Mouse (Mus musculus) hindbrain, embryonic 12.5 days (tissue): ENCODE results near the gene Nbas. TPM values are rescaled to one million over a fixed set of nuclear protein-coding genes. Genes with fewer than 3 reads are reported as not detected.

Experiments
- ATAC-seq: fragments of 200-750 bp; cut with Nextera tagmentation; 2 replicates; pipeline ENCODE4 v1.8.0; 2017; ENCODE audit warnings: moderate TSS enrichment; ENCODE audit not compliant: low FRiP score
- H3K27ac ChIP-seq: fragments of 300-500 bp; sonication (generic); 2 replicates; pipeline ENCODE4 v1.5.1; 2016; ENCODE audit warnings: mild to moderate bottlenecking
- H3K27me3 ChIP-seq: fragments of 300-500 bp; sonication (generic); 2 replicates; pipeline ENCODE4 v1.6.1; 2016; ENCODE audit warnings: mild to moderate bottlenecking
- H3K36me3 ChIP-seq: fragments of 300-500 bp; sonication (generic); 2 replicates; pipeline ENCODE4 v1.6.1; 2016; ENCODE audit warnings: mild to moderate bottlenecking
- H3K4me1 ChIP-seq: fragments of 300-500 bp; sonication (generic); 2 replicates; pipeline ENCODE4 v1.6.1; 2016
- H3K4me2 ChIP-seq: fragments of 300-500 bp; sonication (generic); replicated peaks from 2 replicates; pipeline ENCODE4 v1.6.1; 2016; ENCODE audit warnings: mild to moderate bottlenecking
- H3K4me3 ChIP-seq: fragments of 300-500 bp; sonication (generic); 2 replicates; pipeline ENCODE4 v1.5.1; 2016; ENCODE audit warnings: mild to moderate bottlenecking
- H3K9ac ChIP-seq: fragments of 300-500 bp; sonication (generic); 2 replicates; pipeline ENCODE4 v1.6.1; 2016; ENCODE audit warnings: mild to moderate bottlenecking, moderate library complexity
- H3K9me3 ChIP-seq: fragments of 300-500 bp; sonication (generic); replicated peaks from 2 replicates; pipeline ENCODE4 v1.6.1; 2016; ENCODE audit warnings: mild to moderate bottlenecking
- WGBS: fragments of 180-500 bp; shearing (Covaris S2); methylation state at CpG from one replicate; pipeline ENCODE4 v1.1.7; 2016; 5-methylcytosine and 5-hydroxymethylcytosine counted together
- polyA plus RNA-seq: library from polyadenylated mRNA; unstranded; fragments of >200 nt; fragmentation: Nextera tagmentation; extraction: Ambion mirVana; gene quantifications from 2 replicates; pipeline ENCODE4 v1.2.1, GENCODE M21; 2016

Gene Nbas
- polyA plus RNA-seq, 1 experiment from 2014 or later: 19.1 TPM

- no peak overlapping the region for H3K4me3 ChIP-seq
- H3K27ac ChIP-seq: no peak overlapping the region
- no peak overlapping the region for H3K4me2 ChIP-seq
- no peak for ATAC-seq
- H3K4me1 ChIP-seq: no peaks in the 10 kb centered on the region
- H3K9me3 ChIP-seq: no peaks in the 10 kb centered on the region
- H3K27me3 ChIP-seq: no peaks in the 10 kb centered on the region
- peaks cover 11% of the 10 kb centered on the region for H3K36me3 ChIP-seq
- 87% methylated on average over 1 of the region's 1 CpGs for WGBS
- H3K9ac ChIP-seq: no peak overlapping the region
Observed at GRCm38 (mm10) chr12:13430219-13430618, 161.3 kb downstream of the Nbas start.

GRCm38 (mm10) chr12:13444653-13445431 lies 175.9 kb downstream of the Nbas start:
- no peaks in the 10 kb centered on the region for H3K4me1 ChIP-seq
- H3K36me3 ChIP-seq: no peaks in the 10 kb centered on the region
- ATAC-seq: no peak
- H3K27me3 ChIP-seq: no peaks in the 10 kb centered on the region
- H3K9me3 ChIP-seq: no peaks in the 10 kb centered on the region
- no peak overlapping the region for H3K9ac ChIP-seq
- no peak overlapping the region for H3K4me2 ChIP-seq
- WGBS: 77% methylated on average over 4 of the region's 4 CpGs
- no peak overlapping the region for H3K4me3 ChIP-seq
- no peak overlapping the region for H3K27ac ChIP-seq

- Histone ChIP-seq H3K4me1 (no peaks in the 10 kb centered on the region), H3K27ac (no peak overlapping the region), H3K9me3 (no peaks in the 10 kb centered on the region), H3K9ac (no peak overlapping the region), H3K4me3 (no peak overlapping the region), H3K4me2 (no peak overlapping the region), H3K36me3 (no peaks in the 10 kb centered on the region), H3K27me3 (no peaks in the 10 kb centered on the region)
- WGBS: 97% methylated on average over 2 of the region's 2 CpGs
- ATAC-seq: no peak
Observed at GRCm38 (mm10) chr12:13445486-13446065, 176.6 kb downstream of the Nbas start.

GRCm38 (mm10) chr12:13448916-13449315 lies 180.0 kb downstream of the Nbas start:
- H3K9me3 ChIP-seq: no peaks in the 10 kb centered on the region
- H3K27me3 ChIP-seq: no peaks in the 10 kb centered on the region
- H3K4me3 ChIP-seq: no peak overlapping the region
- H3K9ac ChIP-seq: no peak overlapping the region
- 94% methylated on average over 2 of the region's 2 CpGs for WGBS
- H3K4me1 ChIP-seq: no peaks in the 10 kb centered on the region
- ATAC-seq: no peak
- H3K4me2 ChIP-seq: no peak overlapping the region
- 0 out of 2 replicates have a peak, but pooled peaks cover 3% of the 10 kb centered on the region for H3K36me3 ChIP-seq
- no peak overlapping the region for H3K27ac ChIP-seq

- H3K27ac ChIP-seq: no peak overlapping the region
- ATAC-seq: no peak
- H3K27me3 ChIP-seq: no peaks in the 10 kb centered on the region
- H3K4me3 ChIP-seq: no peak overlapping the region
- H3K36me3 ChIP-seq: 0 out of 2 replicates have a peak, but pooled peaks cover 3% of the 10 kb centered on the region
- H3K9ac ChIP-seq: no peak overlapping the region
- H3K4me2 ChIP-seq: no peak overlapping the region
- H3K9me3 ChIP-seq: no peaks in the 10 kb centered on the region
- H3K4me1 ChIP-seq: no peaks in the 10 kb centered on the region
- WGBS: 92% methylated on average over 2 of the region's 2 CpGs
Observed at GRCm38 (mm10) chr12:13452050-13452449, 183.1 kb downstream of the Nbas start.

GRCm38 (mm10) chr12:13460223-13460853 lies 191.4 kb downstream of the Nbas start:
- Histone ChIP-seq H3K27me3 (no peaks in the 10 kb centered on the region), H3K4me3 (no peak overlapping the region), H3K4me1 (peaks cover 12% of the 10 kb centered on the region), H3K36me3 (no peaks in the 10 kb centered on the region), H3K9ac (no peak overlapping the region), H3K9me3 (no peaks in the 10 kb centered on the region), H3K27ac (no peak overlapping the region), H3K4me2 (no peak overlapping the region)
- WGBS: 82% methylated on average over 6 of the region's 6 CpGs
- no peak for ATAC-seq

- Histone ChIP-seq H3K27me3 (no peaks in the 10 kb centered on the region), H3K4me3 (no peak overlapping the region), H3K9ac (no peak overlapping the region), H3K36me3 (no peaks in the 10 kb centered on the region), H3K4me1 (peaks cover 12% of the 10 kb centered on the region), H3K27ac (no peak overlapping the region), H3K4me2 (no peak overlapping the region), H3K9me3 (no peaks in the 10 kb centered on the region)
- ATAC-seq: peak; percentile 22; the same call in 1 of the 2 replicates
- WGBS: 57% methylated on average over 9 of the region's 9 CpGs
Observed at GRCm38 (mm10) chr12:13461558-13462153, 192.7 kb downstream of the Nbas start.

- ATAC-seq: peak; percentile 69
- Histone ChIP-seq H3K4me3 (no peak overlapping the region), H3K36me3 (no peaks in the 10 kb centered on the region), H3K9me3 (no peaks in the 10 kb centered on the region), H3K27ac (no peak overlapping the region), H3K9ac (no peak overlapping the region), H3K4me1 (peaks cover 12% of the 10 kb centered on the region), H3K27me3 (no peaks in the 10 kb centered on the region), H3K4me2 (no peak overlapping the region)
- WGBS: 72% methylated on average over 6 of the region's 6 CpGs
Observed at GRCm38 (mm10) chr12:13462397-13462796, 193.5 kb downstream of the Nbas start.

GRCm38 (mm10) chr12:13465554-13465953 lies 196.6 kb downstream of the Nbas start:
- no peak for ATAC-seq
- no peak overlapping the region for H3K4me3 ChIP-seq
- H3K9me3 ChIP-seq: no peaks in the 10 kb centered on the region
- no peak overlapping the region for H3K4me2 ChIP-seq
- WGBS: 92% methylated on average over 2 of the region's 2 CpGs
- peaks cover 10% of the 10 kb centered on the region; the same call in 1 of the 2 replicates for H3K36me3 ChIP-seq
- H3K4me1 ChIP-seq: peaks cover 12% of the 10 kb centered on the region
- H3K27ac ChIP-seq: no peak overlapping the region
- H3K27me3 ChIP-seq: no peaks in the 10 kb centered on the region
- no peak overlapping the region for H3K9ac ChIP-seq

- Histone ChIP-seq H3K36me3 (peaks cover 10% of the 10 kb centered on the region; the same call in 1 of the 2 replicates), H3K4me3 (no peak overlapping the region), H3K9ac (no peak overlapping the region), H3K4me2 (no peak overlapping the region), H3K4me1 (no peaks in the 10 kb centered on the region), H3K9me3 (no peaks in the 10 kb centered on the region), H3K27ac (no peak overlapping the region), H3K27me3 (no peaks in the 10 kb centered on the region)
- no peak for ATAC-seq
- 94% methylated on average over 2 of the region's 2 CpGs for WGBS
Observed at GRCm38 (mm10) chr12:13474881-13475280, 205.9 kb downstream of the Nbas start.

GRCm38 (mm10) chr12:13479163-13479562 lies 210.2 kb downstream of the Nbas start:
- ATAC-seq: no peak
- Histone ChIP-seq H3K4me1 (no peaks in the 10 kb centered on the region), H3K27ac (no peak overlapping the region), H3K4me2 (no peak overlapping the region), H3K36me3 (no peaks in the 10 kb centered on the region), H3K9me3 (no peaks in the 10 kb centered on the region), H3K27me3 (no peaks in the 10 kb centered on the region), H3K4me3 (no peak overlapping the region), H3K9ac (no peak overlapping the region)
- 87% methylated on average over 7 of the region's 7 CpGs for WGBS

GRCm38 (mm10) chr12:13486278-13486677 lies 217.3 kb downstream of the Nbas start:
- no peaks in the 10 kb centered on the region for H3K4me1 ChIP-seq
- H3K36me3 ChIP-seq: no peaks in the 10 kb centered on the region
- H3K27ac ChIP-seq: no peak overlapping the region
- H3K9ac ChIP-seq: no peak overlapping the region
- 85% methylated on average over 3 of the region's 3 CpGs for WGBS
- H3K4me2 ChIP-seq: no peak overlapping the region
- no peak for ATAC-seq
- no peaks in the 10 kb centered on the region for H3K27me3 ChIP-seq
- H3K9me3 ChIP-seq: no peaks in the 10 kb centered on the region
- H3K4me3 ChIP-seq: no peak overlapping the region
